ENCODE assay signal across 30 mouse cellular contexts in the genomic region with DNA sequence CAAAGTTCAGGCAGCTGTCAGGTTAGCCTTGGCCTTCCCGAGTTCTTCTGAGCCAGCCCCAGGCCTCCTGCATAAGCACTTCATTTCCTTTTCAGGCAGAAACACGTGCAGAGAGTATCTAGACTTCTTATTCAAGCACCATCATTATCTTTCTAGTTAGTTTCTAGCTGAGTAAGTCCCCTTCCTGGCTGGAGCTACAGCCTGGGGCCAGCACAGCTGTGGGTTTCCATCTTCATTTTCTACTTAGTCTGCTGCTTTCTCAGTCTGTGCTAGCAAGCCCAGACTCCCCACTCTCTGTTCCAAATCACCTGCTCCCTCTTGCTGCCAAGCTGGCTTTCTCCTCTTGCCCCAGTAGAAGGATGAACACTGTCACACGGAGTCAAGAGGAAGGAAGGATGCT. TPM values are rescaled to one million over a fixed set of nuclear protein-coding genes. Genes with fewer than 3 reads are reported as not detected.
A peak's percentile ranks its signal among the peaks of the same experiment; 100 is the strongest.
DNase-seq lines count a peak whose midpoint lies in the region; ATAC-seq and TF ChIP-seq lines count a peak whose summit lies in the region.
"Had no signal": no experiment of that assay in that cellular context is flagged by ENCODE, and none has a peak within 500 bp of the region (broad histone marks: within the 10 kb centered on the region; RNA-seq: fewer than 3 reads in every experiment).

No protein-coding gene starts in this region.

- peak; percentile 82 for ATAC-seq in frontal cortex, adult (ENCODE audit: low TSS enrichment)
- no peak for ATAC-seq in liver, embryonic 13.5 days (ENCODE audit: low read depth)
- no peak for ATAC-seq in liver, postnatal 0 days
- ATAC-seq: activated CD4-positive, CD25-positive, alpha-beta regulatory T cell, adult 4 months; forebrain, embryonic 15.5 days; intestine, embryonic 15.5 days had no signal

- no peaks in the 10 kb centered on the region for H3K36me3 ChIP-seq in liver, embryonic 13.5 days
- no peaks in the 10 kb centered on the region for H3K36me3 ChIP-seq in liver, postnatal 0 days (replicated peaks; ENCODE audit: insufficient read depth, low read length)
- H3K36me3 ChIP-seq: embryonic facial prominence, embryonic 10.5 days; embryonic facial prominence, embryonic 13.5 days; forebrain, embryonic 12.5 days; forebrain, embryonic 15.5 days; heart, embryonic 10.5 days; heart, embryonic 13.5 days; intestine, embryonic 15.5 days had no signal

- H3K27ac ChIP-seq in liver, embryonic 13.5 days: 0 out of 2 replicates have a peak overlapping the region, but pooled peaks have one; percentile 0
- H3K27ac ChIP-seq in liver, postnatal 0 days (ENCODE audit: low read depth): no peak overlapping the region
- H3K27ac ChIP-seq: embryonic facial prominence, embryonic 10.5 days; embryonic facial prominence, embryonic 13.5 days; forebrain, embryonic 12.5 days; forebrain, embryonic 15.5 days; heart, adult 2 months; heart, embryonic 10.5 days; heart, embryonic 13.5 days; hindbrain, embryonic 14.5 days; intestine, embryonic 15.5 days had no signal

- peaks cover 20% of the 10 kb centered on the region; the same call in 1 of the 2 replicates for H3K4me1 ChIP-seq in liver, embryonic 13.5 days (replicated peaks)
- no peaks in the 10 kb centered on the region for H3K4me1 ChIP-seq in liver, postnatal 0 days (ENCODE audit: insufficient read depth)
- H3K4me1 ChIP-seq: embryonic facial prominence, embryonic 10.5 days; embryonic facial prominence, embryonic 13.5 days; forebrain, embryonic 12.5 days; forebrain, embryonic 15.5 days; heart, embryonic 10.5 days; heart, embryonic 13.5 days; intestine, embryonic 15.5 days had no signal

- TF ChIP-seq CTCF in liver, postnatal 0 days (IDR thresholded peaks at IDR 0.05; ENCODE audit: low read depth): no peak

- H3K4me3 ChIP-seq in liver, embryonic 13.5 days (replicated peaks): no peak overlapping the region
- no peak overlapping the region for H3K4me3 ChIP-seq in liver, postnatal 0 days (ENCODE audit: low read depth, low read length)
- H3K4me3 ChIP-seq: embryonic facial prominence, embryonic 10.5 days; embryonic facial prominence, embryonic 13.5 days; erythroblast, embryonic 14.5 days; forebrain, embryonic 12.5 days; forebrain, embryonic 15.5 days; heart, adult 2 months; heart, embryonic 10.5 days; heart, embryonic 13.5 days; intestine, embryonic 15.5 days had no signal

- 0 out of 2 replicates have a peak, but pooled peaks cover 3% of the 10 kb centered on the region for H3K9me3 ChIP-seq in liver, embryonic 13.5 days (replicated peaks)
- no peaks in the 10 kb centered on the region for H3K9me3 ChIP-seq in liver, postnatal 0 days (ENCODE audit: low read length)
- H3K9me3 ChIP-seq: embryonic facial prominence, embryonic 10.5 days; embryonic facial prominence, embryonic 13.5 days; forebrain, embryonic 12.5 days; forebrain, embryonic 15.5 days; heart, embryonic 10.5 days; heart, embryonic 13.5 days; intestine, embryonic 15.5 days had no signal

- no peak overlapping the region for H3K4me2 ChIP-seq in liver, embryonic 13.5 days
- no peak overlapping the region for H3K4me2 ChIP-seq in liver, postnatal 0 days (ENCODE audit: low read depth, low read length)
- H3K4me2 ChIP-seq: embryonic facial prominence, embryonic 13.5 days; forebrain, embryonic 12.5 days; forebrain, embryonic 15.5 days; heart, embryonic 13.5 days; hindbrain, embryonic 14.5 days; intestine, embryonic 15.5 days had no signal

- no peak overlapping the region for H3K9ac ChIP-seq in liver, embryonic 13.5 days
- no peak overlapping the region for H3K9ac ChIP-seq in liver, postnatal 0 days (replicated peaks)
- H3K9ac ChIP-seq: embryonic facial prominence, embryonic 13.5 days; forebrain, embryonic 12.5 days; forebrain, embryonic 15.5 days; heart, embryonic 13.5 days; hindbrain, embryonic 14.5 days; intestine, embryonic 15.5 days had no signal

- WGBS in liver, embryonic 13.5 days (ENCODE audit: insufficient replicate concordance): 34% methylated on average over 3 of the region's 3 CpGs
- WGBS in liver, postnatal 0 days (ENCODE audit: insufficient replicate concordance): 39% methylated on average over 3 of the region's 3 CpGs

- no peak for TF ChIP-seq EP300 in liver, postnatal 0 days (IDR thresholded peaks at IDR 0.05; ENCODE audit: low read depth)

- no peaks in the 10 kb centered on the region for H3K27me3 ChIP-seq in liver, embryonic 13.5 days
- no peaks in the 10 kb centered on the region for H3K27me3 ChIP-seq in liver, postnatal 0 days (ENCODE audit: insufficient read depth, low read length)
- H3K27me3 ChIP-seq: embryonic facial prominence, embryonic 13.5 days; forebrain, embryonic 12.5 days; forebrain, embryonic 15.5 days; heart, embryonic 13.5 days; intestine, embryonic 15.5 days had no signal

- peak; percentile 34 to 61 for DNase-seq in adrenal gland, adult (ENCODE audit: inconsistent age in 2 of 2, low spot score in 1 of 2)
- DNase-seq in adrenal gland, postnatal 10 days: no peak
- DNase-seq in frontal cortex, postnatal 14 days (ENCODE audit: low spot score in 2 of 2): no peak
- DNase-seq in liver, embryonic 13.5 days: no peak
- DNase-seq in liver, postnatal 0 days: no peak
- DNase-seq in thymus, adult 18-20 months: no peak
- no peak for DNase-seq in lung, postnatal 14 days
- DNase-seq: B cell, adult 2 months; cerebellum, adult 11 months; cerebellum, adult 2 months; cerebellum, postnatal 10 days; cerebellum, postnatal 36 days; embryo, embryonic 11 days; gastrocnemius, postnatal 10 days; gastrocnemius, postnatal 36 days; heart, adult 2 months; heart, postnatal 14 days; heart, postnatal 4 days; kidney, adult 11 months had no signal

RNA-seq across cellular contexts. Expression of gene Cpeb3, which starts 38.5 kb away (rescaled TPM):
- 10 to 100 TPM; 14.2 to 26.8 TPM for total RNA-seq in adrenal gland, postnatal 10 days (2021)
- polyA plus RNA-seq in liver, embryonic 13.5 days (2015; fragmentation: Nextera tagmentation; extraction: Ambion mirVana): 1.7 and 1.9 TPM in 2 replicates
- polyA plus RNA-seq in liver, postnatal 0 days (2015; fragmentation: Nextera tagmentation; extraction: Ambion mirVana): 2.1 and 2.8 TPM in 2 replicates

RNA-seq across cellular contexts. Expression of gene March5, which starts 39.5 kb away (rescaled TPM):
- total RNA-seq in adrenal gland, postnatal 10 days (2021): 100 to 1,000 TPM; 145 to 152 TPM
- 147 and 159 TPM in 2 replicates for polyA plus RNA-seq in liver, embryonic 13.5 days (2015; fragmentation: Nextera tagmentation; extraction: Ambion mirVana)
- 119 and 126 TPM in 2 replicates for polyA plus RNA-seq in liver, postnatal 0 days (2015; fragmentation: Nextera tagmentation; extraction: Ambion mirVana)

Comparison
In these comparisons a context has a peak if more than half of its experiments do, and no peak if none do; other contexts are left out.
1. DNase-seq: peak in adrenal gland, adult (2 of 2); none in adrenal gland, postnatal 10 days (single experiment), frontal cortex, postnatal 14 days (0 of 2), liver, embryonic 13.5 days (single experiment), liver, postnatal 0 days (single experiment), thymus, adult 18-20 months (0 of 2) and lung, postnatal 14 days (single experiment).